Mouse (Mus musculus) cerebellum, adult 18-20 months (tissue): ENCODE data around the gene Ifitm5.

ENCODE experiments used
- DNase-seq, 2 experiments: peaks; one replicate each; pipeline ENCODE4 v3.0.0; 2021

Ifitm5 gene

DNA sequence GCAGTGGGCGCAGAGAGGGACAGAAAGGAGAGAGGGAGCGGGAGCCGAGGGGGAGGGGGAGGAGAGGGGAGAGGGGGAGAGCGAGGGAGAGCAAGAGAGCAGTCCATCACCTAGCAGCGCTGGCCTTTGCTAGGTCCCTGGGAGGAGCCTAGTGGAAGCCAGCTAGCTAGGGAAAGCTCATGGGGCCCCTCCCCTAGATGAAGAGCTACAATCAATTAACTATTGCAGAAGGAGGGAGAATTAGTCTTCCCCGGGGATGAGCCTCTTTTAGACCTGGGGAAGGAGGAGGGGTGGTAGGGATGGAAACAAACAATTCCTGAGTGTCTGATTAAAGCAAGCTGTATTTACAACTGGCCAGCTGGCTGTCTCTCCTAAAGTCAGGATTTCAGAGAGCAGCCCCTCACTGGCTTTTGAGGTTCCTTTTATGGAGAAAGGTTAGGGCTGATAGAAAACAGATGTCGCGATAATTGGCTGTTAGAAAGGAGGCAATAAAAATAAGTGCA lies 10.4 kb downstream of the Ifitm5 start:
- DNase-seq, result no peak

GRCm38 (mm10) chr7:140938896-140939295 lies 11.2 kb downstream of the Ifitm5 start:
- DNase-seq, result no peak

GRCm38 (mm10) chr7:140938436-140938835 lies 11.7 kb downstream of the Ifitm5 start:
- no peak for DNase-seq

DNA sequence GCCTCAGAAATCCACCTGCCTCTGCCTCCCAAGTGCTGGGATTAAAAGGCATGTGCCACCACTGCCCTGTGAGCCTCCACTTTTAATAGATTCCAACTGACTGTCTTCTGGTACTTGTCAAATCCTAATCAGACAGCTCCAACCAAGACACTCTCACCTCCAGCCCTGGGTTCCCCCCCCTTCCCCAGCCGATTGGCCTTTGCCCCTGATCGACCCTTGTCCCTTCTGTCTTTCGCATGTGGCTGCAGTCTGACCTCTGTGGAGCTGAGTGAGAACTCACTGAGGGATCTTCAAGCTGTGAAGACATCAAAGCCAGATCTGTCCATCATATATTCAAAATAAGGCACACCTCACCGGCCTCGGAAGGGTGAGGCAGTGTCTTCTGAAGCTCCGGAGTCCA lies 22.9 kb downstream of the Ifitm5 start:
- no peak for DNase-seq

DNA sequence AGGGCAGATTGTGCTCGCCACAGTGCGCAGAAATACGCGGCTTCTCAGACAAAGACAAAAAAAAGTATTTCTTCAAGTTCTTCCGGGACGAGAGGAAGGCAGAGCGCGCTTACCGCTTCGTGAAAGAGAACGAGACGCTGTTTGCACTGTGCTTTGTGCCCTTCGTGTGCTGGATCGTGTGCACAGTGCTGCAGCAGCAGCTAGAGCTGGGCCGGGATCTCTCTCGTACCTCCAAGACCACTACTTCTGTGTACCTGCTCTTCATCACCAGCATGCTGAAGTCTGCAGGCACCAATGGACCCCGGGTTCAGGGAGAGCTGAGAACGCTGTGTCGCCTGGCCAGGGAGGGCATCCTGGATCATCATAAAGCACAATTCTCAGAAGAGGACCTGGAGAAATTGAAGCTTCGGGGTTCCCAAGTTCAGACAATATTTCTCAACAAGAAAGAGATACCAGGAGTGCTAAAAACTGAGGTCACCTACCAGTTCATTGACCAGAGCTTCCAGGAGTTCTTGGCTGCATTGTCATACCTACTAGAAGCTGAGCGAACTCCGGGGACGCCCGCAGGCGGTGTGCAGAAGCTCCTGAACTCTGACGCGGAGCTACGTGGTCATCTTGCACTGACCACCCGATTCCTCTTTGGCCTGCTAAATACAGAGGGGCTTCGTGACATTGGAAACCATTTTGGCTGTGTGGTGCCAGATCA lies 26.9 kb downstream of the Ifitm5 start:
- DNase-seq, result peak in 1 of 2 experiments; percentile 17

- DNase-seq, result peak; percentile 85 to 90
Observed at GRCm38 (mm10) chr7:140922398-140923069, 27.6 kb downstream of the Ifitm5 start.

GRCm38 (mm10) chr7:140921225-140921975 lies 28.7 kb downstream of the Ifitm5 start:
- no peak for DNase-seq

DNA sequence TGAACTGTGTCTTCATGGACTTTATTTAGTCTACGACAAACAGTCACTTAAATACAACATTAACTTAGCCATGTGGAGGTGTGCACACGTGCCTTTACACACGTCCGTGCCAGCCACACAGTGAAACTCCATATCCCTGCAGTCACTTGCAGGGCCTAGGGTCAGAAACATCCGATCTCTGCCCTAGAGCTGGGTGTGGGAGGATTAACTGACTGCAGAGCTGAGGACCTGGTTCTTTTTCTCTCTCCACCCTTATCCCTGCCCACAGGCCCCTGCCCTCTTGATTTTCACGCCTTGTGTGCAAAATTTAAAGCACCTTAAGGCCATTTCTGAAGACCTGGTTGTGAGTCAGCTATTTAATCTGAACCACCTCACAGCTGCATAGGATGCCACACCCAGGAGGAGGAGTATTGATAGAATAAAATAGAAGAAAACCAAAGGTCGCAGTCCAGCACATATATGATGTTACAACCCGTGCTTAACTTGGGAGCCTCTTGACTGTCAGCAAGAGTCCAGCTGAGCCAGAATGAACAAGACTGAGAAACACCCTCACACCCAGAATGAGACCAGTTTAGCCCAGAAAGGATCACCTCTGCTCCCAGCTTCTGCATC lies 29.6 kb downstream of the Ifitm5 start, which contains the start of gene Nlrp6:
TSS of gene Nlrp6 (plus strand) at position 485 of the 612 bp plus-strand sequence.
- no peak for DNase-seq

- no peak for DNase-seq
Observed at GRCm38 (mm10) chr7:140919911-140920310, 30.2 kb downstream of the Ifitm5 start.

GRCm38 (mm10) chr7:140914031-140914690 lies 35.9 kb downstream of the Ifitm5 start:
- no peak for DNase-seq

GRCm38 (mm10) chr7:140912846-140913482 lies 37.1 kb downstream of the Ifitm5 start:
- DNase-seq, result no peak

GRCm38 (mm10) chr7:140912293-140912692 lies 37.8 kb downstream of the Ifitm5 start:
- DNase-seq, result no peak

- peak; percentile 69 to 78 for DNase-seq
Observed at GRCm38 (mm10) chr7:140908634-140909107, 41.4 kb downstream of the Ifitm5 start.

- DNase-seq, result no peak
Observed at GRCm38 (mm10) chr7:140908181-140908580, 41.9 kb downstream of the Ifitm5 start.

DNA sequence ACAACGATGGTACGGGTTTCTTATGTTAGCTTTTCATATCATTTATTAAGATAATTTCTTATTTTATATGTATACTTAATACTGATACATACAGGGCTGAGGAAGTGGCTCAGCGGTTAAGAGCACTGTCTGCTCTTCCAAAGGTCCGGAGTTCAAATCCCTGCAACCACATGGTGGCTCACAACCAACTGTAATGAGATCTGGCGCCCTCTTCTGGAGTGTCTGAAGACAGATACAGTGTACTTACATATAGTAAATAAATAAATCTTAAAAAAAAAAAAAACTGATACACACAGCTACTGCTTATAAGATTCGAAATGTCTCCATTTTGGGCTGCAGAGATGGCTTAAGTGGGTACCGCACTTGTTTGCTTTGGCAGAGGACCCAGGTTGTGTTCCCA lies 42.4 kb downstream of the Ifitm5 start:
- no peak for DNase-seq

- DNase-seq, result no peak
Observed at GRCm38 (mm10) chr7:140907131-140907530, 43.0 kb downstream of the Ifitm5 start.

- no peak for DNase-seq
Observed at GRCm38 (mm10) chr7:140905642-140906081, 44.4 kb downstream of the Ifitm5 start.

DNA sequence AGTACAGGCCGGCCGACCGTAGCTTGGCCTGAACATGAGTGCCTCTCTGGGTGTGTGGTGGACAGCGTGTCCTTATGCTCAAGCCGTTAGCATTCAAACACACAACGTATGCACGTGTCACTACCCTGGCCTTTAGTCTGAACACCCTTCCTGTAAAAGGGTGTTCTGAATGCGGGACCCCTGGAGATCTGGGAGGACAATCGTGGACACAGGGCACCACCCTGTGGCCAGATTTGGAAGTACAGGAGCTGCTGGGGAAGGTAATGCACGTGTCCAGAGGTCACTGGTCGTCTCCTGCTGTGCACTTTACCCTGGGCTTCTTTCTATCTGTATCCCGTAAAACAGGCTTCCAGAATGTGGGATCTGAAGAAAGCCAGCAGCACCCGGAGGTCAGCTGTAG lies 46.9 kb downstream of the Ifitm5 start:
- DNase-seq, result peak; percentile 67 to 83

DNA sequence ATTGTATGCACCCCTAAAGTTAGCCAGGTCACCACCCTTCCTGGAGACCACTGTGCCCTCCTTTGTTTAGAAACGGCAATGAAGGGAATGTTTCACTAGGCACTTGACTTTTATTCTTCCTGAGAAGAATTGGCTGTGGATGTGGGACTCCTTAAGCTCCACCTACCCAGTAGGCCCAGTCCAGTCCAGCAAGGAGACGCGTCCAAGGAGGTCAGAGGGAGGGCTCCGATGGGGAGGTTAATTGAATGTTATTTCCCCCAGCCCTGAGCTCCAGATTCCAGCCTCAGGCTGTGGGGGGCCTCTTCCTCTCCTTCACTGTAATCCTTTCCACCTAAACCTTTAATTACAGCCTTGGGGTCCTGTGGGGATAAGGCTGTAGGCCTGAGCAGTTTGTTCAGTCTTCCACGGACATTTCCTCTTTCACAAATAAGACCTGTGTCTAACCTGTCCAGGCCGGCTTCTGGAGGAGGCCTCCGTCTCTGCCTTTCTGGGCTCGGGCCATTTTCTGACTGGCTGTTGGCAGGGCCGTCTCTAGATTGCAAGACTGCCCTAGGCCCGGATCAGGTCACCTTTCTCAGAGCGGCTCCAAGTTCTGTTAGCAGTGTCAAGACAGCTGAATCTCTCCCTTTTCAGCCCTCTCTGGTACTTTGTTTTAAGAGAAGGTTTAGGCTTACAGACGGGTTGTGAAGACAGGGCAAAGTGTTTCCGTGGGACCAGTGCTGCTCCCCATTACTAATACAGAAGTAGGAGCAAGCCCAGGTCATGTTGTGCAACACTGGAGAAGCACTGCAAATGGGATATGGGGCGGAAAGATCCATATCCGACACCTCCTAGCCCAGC lies 47.8 kb downstream of the Ifitm5 start:
- DNase-seq, result no peak

DNA sequence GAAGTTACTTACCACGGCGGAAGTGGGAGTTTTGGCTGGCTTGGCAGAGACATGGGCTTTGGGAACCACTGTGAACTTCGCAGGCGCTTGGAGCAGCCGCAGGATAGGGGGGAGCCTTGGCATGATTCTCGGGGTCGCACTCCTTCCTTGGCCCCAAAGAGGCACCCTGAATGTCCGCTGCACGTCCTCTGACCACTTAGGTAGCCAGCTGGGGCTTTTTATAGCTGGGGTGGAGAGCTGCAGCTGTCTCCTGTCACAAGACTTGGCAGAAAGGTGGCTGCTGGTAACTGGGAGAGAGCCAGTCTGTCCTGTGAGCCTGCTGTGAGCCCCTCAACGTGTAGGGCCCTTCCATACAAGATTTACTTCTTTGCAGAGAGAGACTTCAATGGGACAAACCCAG lies 49.9 kb downstream of the Ifitm5 start, which contains the start of gene Cox8b:
TSS of gene Cox8b (minus strand) at position 227 of the 400 bp plus-strand sequence.
- DNase-seq, result no peak

GRCm38 (mm10) chr7:140899121-140899520 lies 51.0 kb downstream of the Ifitm5 start:
- DNase-seq, result no peak
